Mouse (Mus musculus): ENCODE data around the gene Rps6ka5. TPM values are rescaled to one million over a fixed set of nuclear protein-coding genes. Genes with fewer than 3 reads are reported as not detected.

Gene Rps6ka5
- polyA plus RNA-seq, 1 experiment = 2.0 TPM

DNA sequence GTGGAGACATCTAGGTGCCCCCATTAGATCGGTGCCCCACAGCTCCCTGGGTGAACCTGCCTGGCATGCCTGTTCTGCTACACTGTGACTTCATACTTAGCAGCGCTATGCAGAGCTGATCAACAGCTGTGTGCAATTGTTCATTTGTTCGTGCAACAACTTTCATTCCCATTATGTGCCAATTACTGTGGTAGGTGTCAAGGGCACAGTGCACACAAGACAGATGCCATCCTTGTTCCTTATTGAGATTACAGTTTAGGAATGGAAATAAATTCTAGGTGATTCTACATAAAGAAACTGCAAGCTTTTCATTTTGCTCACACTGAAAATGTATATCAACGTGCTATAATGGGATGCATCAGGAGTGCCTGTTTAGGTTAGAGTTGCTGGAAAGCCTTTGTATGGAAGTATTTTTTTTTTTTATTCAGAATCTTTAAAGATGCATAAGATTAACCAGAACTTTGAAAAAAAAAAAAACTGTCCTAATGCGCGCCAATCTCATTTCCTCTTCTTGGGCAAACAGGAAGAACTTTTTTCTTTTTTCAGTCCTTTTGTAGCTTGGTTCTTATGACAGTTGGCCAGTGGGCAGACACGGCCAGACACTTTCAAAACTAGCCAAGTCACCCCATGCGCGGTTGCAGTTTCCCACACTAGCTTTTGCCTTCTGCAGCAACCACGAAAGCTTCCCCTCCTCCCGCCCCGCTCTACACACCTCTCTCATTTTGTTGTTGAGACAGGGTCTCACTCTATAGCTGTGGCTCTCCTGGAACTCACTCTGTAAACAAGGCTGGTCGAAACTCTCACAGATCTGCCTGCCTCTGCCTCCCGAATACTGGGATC, 2.1 kb upstream of the Rps6ka5 start:
- TF ChIP-seq POLR2A (IDR thresholded peaks at IDR 0.05; ENCODE audit: borderline replicate concordance, extremely low read depth, low read depth, low read length) (no peak), CTCF (IDR thresholded peaks at IDR 0.05; ENCODE audit: insufficient read depth, low read length) (no peak)
- DNase-seq = no peak
- Histone ChIP-seq H3K4me3 (replicated peaks; ENCODE audit: extremely low read depth, low read depth, low read length) (no peak overlapping the region), H3K4me1 (ENCODE audit: control insufficient read depth, insufficient read depth, low read length) (peaks cover 4% of the 10 kb centered on the region; the same call in 1 of the 2 replicates)
- 36% methylated on average over 14 of the region's 14 CpGs for WGBS

- TF ChIP-seq POLR2A (IDR thresholded peaks at IDR 0.05; ENCODE audit: borderline replicate concordance, extremely low read depth, low read depth, low read length) = no peak
- TF ChIP-seq CTCF (IDR thresholded peaks at IDR 0.05; ENCODE audit: insufficient read depth, low read length) = no peak
- H3K4me3 ChIP-seq (replicated peaks; ENCODE audit: extremely low read depth, low read depth, low read length) = no peak overlapping the region
- peaks cover 6% of the 10 kb centered on the region; the same call in 1 of the 2 replicates for H3K4me1 ChIP-seq (ENCODE audit: control insufficient read depth, insufficient read depth, low read length)
- no peak for DNase-seq
- 48% methylated on average over 7 of the region's 7 CpGs for WGBS
Observed at GRCm38 (mm10) chr12:100727891-100728290, 1.1 kb upstream of the Rps6ka5 start.

DNA sequence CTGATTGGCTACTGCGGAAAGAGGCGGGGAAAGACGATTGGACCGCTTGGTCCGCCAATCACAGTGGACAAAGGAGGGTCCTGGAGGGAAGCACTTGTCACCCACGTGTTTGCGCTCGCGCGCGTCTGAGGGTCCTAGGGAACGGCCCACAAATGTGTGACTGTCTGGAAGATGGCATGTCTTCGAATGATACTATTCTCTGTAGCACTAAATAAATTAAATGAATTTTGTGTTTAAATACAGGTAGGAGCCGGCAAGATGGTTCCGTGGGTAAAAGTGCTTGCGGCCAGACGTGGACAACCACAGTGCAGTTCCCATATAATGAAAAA, 1.4 kb downstream of the Rps6ka5 start:
- 4% methylated on average over 17 of the region's 17 CpGs for WGBS
- TF ChIP-seq CTCF (IDR thresholded peaks at IDR 0.05; ENCODE audit: insufficient read depth, low read length) (no peak), POLR2A (IDR thresholded peaks at IDR 0.05; ENCODE audit: borderline replicate concordance, extremely low read depth, low read depth, low read length) (no peak)

GRCm38 (mm10) chr12:100724606-100725457, 2.0 kb downstream of the Rps6ka5 start:
- DNase-seq = peak; percentile 99
- Histone ChIP-seq H3K4me1 (ENCODE audit: control insufficient read depth, insufficient read depth, low read length) (peaks cover 6% of the 10 kb centered on the region; the same call in 1 of the 2 replicates), H3K4me3 (replicated peaks; ENCODE audit: extremely low read depth, low read depth, low read length) (peak overlapping the region; percentile 76)
- under 1% methylated on average over 77 of the region's 85 CpGs for WGBS
- TF ChIP-seq CTCF (IDR thresholded peaks at IDR 0.05; ENCODE audit: insufficient read depth, low read length) (no peak), POLR2A (IDR thresholded peaks at IDR 0.05; ENCODE audit: borderline replicate concordance, extremely low read depth, low read depth, low read length) (peak; percentile 94)

More for the DNA sequence above, 1.4 kb downstream of the Rps6ka5 start:
- peaks cover 6% of the 10 kb centered on the region; the same call in 1 of the 2 replicates for H3K4me1 ChIP-seq (ENCODE audit: control insufficient read depth, insufficient read depth, low read length)
- DNase-seq = no peak
- H3K4me3 ChIP-seq (replicated peaks; ENCODE audit: extremely low read depth, low read depth, low read length) = peak overlapping the region; percentile 31

DNA sequence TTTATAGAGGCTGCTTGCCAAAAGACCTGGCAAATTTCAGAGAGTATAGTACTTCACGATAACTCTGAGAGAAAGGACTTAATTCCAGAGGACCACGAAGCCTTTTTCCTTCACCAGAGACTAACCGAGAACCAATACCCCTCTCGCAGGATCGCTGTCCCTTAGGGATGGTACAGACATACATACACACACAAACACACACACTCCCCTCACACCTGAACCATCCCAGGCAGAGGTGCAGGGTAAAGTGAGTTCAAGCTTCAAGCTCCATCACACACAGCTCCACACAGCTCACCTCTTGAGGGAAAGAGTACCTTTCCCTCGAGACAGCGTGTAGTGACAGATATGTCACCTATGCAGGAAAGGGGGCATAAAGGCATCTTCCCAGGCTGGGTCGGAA, 2.6 kb downstream of the Rps6ka5 start:
- TF ChIP-seq POLR2A (IDR thresholded peaks at IDR 0.05; ENCODE audit: borderline replicate concordance, extremely low read depth, low read depth, low read length) (no peak), CTCF (IDR thresholded peaks at IDR 0.05; ENCODE audit: insufficient read depth, low read length) (no peak)
- WGBS = under 1% methylated on average over 8 of the region's 8 CpGs

GRCm38 (mm10) chr12:100720801-100721200, 6.0 kb downstream of the Rps6ka5 start:
- TF ChIP-seq POLR2A (IDR thresholded peaks at IDR 0.05; ENCODE audit: borderline replicate concordance, extremely low read depth, low read depth, low read length) (no peak), CTCF (IDR thresholded peaks at IDR 0.05; ENCODE audit: insufficient read depth, low read length) (no peak)
- Histone ChIP-seq H3K4me1 (ENCODE audit: control insufficient read depth, insufficient read depth, low read length) (peaks cover 6% of the 10 kb centered on the region; the same call in 1 of the 2 replicates), H3K4me3 (replicated peaks; ENCODE audit: extremely low read depth, low read depth, low read length) (no peak overlapping the region)
- no peak for DNase-seq
- 71% methylated on average over 3 of the region's 3 CpGs for WGBS

More for the DNA sequence above, 2.6 kb downstream of the Rps6ka5 start:
- Histone ChIP-seq H3K4me1 (ENCODE audit: control insufficient read depth, insufficient read depth, low read length) (peaks cover 6% of the 10 kb centered on the region; the same call in 1 of the 2 replicates), H3K4me3 (replicated peaks; ENCODE audit: extremely low read depth, low read depth, low read length) (peak overlapping the region; percentile 76)
- DNase-seq = no peak

- Histone ChIP-seq H3K4me1 (ENCODE audit: control insufficient read depth, insufficient read depth, low read length) (no peaks in the 10 kb centered on the region), H3K4me3 (replicated peaks; ENCODE audit: extremely low read depth, low read depth, low read length) (no peak overlapping the region)
- no peak for TF ChIP-seq CTCF (IDR thresholded peaks at IDR 0.05; ENCODE audit: insufficient read depth, low read length)
- TF ChIP-seq POLR2A (IDR thresholded peaks at IDR 0.05; ENCODE audit: borderline replicate concordance, extremely low read depth, low read depth, low read length) = no peak
- no peak for DNase-seq
Observed at GRCm38 (mm10) chr12:100717446-100717845, 9.3 kb downstream of the Rps6ka5 start.

DNA sequence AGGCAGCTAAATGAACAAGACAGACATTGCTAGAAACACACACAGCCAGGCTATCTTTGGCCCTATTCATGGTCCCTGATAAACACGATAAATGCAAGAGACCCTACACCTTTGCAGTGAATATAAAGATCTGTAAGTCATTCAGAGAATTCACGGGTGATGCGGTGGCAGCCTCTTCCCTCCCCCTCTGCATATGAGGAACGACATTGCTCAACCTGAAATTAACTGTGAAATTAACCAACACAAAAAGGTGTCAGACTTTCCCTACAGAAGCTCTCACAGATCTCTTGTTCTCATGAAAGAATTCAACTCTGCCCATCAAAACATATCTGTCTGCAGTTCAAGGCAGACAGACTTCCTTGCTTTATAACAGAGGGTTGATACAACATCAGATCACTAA, 9.8 kb downstream of the Rps6ka5 start:
- Histone ChIP-seq H3K4me3 (replicated peaks; ENCODE audit: extremely low read depth, low read depth, low read length) (no peak overlapping the region), H3K4me1 (ENCODE audit: control insufficient read depth, insufficient read depth, low read length) (no peaks in the 10 kb centered on the region)
- TF ChIP-seq CTCF (IDR thresholded peaks at IDR 0.05; ENCODE audit: insufficient read depth, low read length) = no peak
- no peak for TF ChIP-seq POLR2A (IDR thresholded peaks at IDR 0.05; ENCODE audit: borderline replicate concordance, extremely low read depth, low read depth, low read length)
- WGBS = 51% methylated on average over 4 of the region's 4 CpGs
- no peak for DNase-seq

DNA sequence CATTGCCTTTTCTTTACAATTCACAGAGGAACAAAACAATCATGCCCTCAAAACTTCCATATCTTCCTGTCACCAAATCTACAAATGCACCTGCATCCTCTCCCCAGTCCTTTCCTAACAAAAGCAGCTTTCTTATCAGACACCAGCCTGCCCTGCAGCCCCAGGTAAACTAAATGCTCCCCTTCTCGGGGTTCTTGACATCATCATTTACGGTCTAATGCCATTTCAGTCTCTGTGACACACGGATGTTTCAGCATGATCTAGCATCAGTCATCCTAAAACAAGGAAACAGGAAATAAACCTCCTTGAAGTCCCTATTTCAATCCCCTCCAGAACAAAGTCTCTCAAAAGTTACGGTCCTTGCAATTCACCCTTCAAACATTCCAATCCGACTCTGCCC, 15.0 kb downstream of the Rps6ka5 start:
- TF ChIP-seq CTCF (IDR thresholded peaks at IDR 0.05; ENCODE audit: insufficient read depth, low read length) (no peak), POLR2A (IDR thresholded peaks at IDR 0.05; ENCODE audit: borderline replicate concordance, extremely low read depth, low read depth, low read length) (no peak)
- Histone ChIP-seq H3K4me3 (replicated peaks; ENCODE audit: extremely low read depth, low read depth, low read length) (no peak overlapping the region), H3K4me1 (ENCODE audit: control insufficient read depth, insufficient read depth, low read length) (no peaks in the 10 kb centered on the region)
- 27% methylated on average over 5 of the region's 5 CpGs for WGBS
- DNase-seq = no peak
